Mouse (Mus musculus): ENCODE results near the gene Ebpl. TPM values are rescaled to one million over a fixed set of nuclear protein-coding genes. Genes with fewer than 3 reads are reported as not detected.

Gene Ebpl
- 5.6 and 6.8 TPM in 2 replicates for polyA plus RNA-seq (2015; fragmentation: Nextera tagmentation; extraction: Ambion mirVana)

GRCm38 (mm10) chr14:61360131-61360980 lies at the start of gene Ebpl:
TSS of gene Ebpl (minus strand) at chr14:61360439.

GRCm38 (mm10) chr14:61309593-61309992 lies 50.6 kb downstream of the Ebpl start, which contains the start of gene Arl11:
TSS of gene Arl11 (plus strand) at chr14:61309753.

Other genes with a start within 250 kb of the Ebpl start
- 2.3 and 2.7 TPM in 2 replicates for gene Sacs, start 222.0 kb downstream of the Ebpl start, polyA plus RNA-seq (2015; fragmentation: Nextera tagmentation; extraction: Ambion mirVana)
- 112 and 127 TPM in 2 replicates for gene Sgcg, start 101.9 kb downstream of the Ebpl start, polyA plus RNA-seq (2015; fragmentation: Nextera tagmentation; extraction: Ambion mirVana)
- 0.79 and 1.2 TPM in 2 replicates for gene Arl11, start 50.7 kb downstream of the Ebpl start, polyA plus RNA-seq (2015; fragmentation: Nextera tagmentation; extraction: Ambion mirVana)
- gene Kpna3, start 79.4 kb upstream of the Ebpl start, polyA plus RNA-seq (2015; fragmentation: Nextera tagmentation; extraction: Ambion mirVana) = 45.4 and 51.7 TPM in 2 replicates
- gene Spryd7, start 196.4 kb upstream of the Ebpl start, polyA plus RNA-seq (2015; fragmentation: Nextera tagmentation; extraction: Ambion mirVana) = 21.3 and 24.8 TPM in 2 replicates
- gene Trim13, start 237.8 kb upstream of the Ebpl start, polyA plus RNA-seq (2015; fragmentation: Nextera tagmentation; extraction: Ambion mirVana) = 13.7 and 15.3 TPM in 2 replicates
- 0.10 and 0.18 TPM in 2 replicates for gene Kcnrg, start 247.0 kb upstream of the Ebpl start, polyA plus RNA-seq (2015; fragmentation: Nextera tagmentation; extraction: Ambion mirVana)